Mouse (Mus musculus) cortical plate, adult 2 months (tissue): ENCODE measurements around the gene Znrf4.

Experiments
- CTCF ChIP-seq: fragments of 200-500 bp; IDR thresholded peaks from 2 replicates; pipeline ENCODE4 v1.5.1; 2011; ENCODE audit warnings: mild to moderate bottlenecking, control low read depth, low read length; ENCODE audit not compliant: insufficient read depth; ENCODE audit errors: extremely low read depth
- POLR2A ChIP-seq: fragments of 200-500 bp; IDR thresholded peaks from 2 replicates; pipeline ENCODE4 v1.6.1; 2011; ENCODE audit warnings: mild to moderate bottlenecking, low read length, control low read depth; ENCODE audit not compliant: insufficient read depth; ENCODE audit errors: extremely low read depth

DNA sequence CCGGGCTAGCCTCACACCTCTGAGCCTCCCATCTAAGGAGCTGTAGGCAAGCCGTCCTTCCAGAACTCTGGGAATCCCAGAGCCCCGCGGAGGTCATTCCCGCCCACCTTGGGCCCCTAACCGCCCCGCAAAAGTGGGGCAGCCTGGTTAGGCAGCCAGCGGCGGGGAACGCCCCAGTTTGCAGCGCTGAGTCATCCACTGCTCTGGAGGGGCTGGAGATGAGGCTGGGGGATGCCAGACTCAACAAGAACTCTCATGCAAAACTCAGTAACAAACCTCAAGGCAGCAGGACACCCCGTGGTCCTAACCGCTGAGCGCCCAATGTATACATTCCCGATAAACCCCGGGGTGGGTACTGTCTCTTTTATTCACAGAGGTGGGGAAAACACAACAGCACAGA is 40.1 kb downstream of the Znrf4 start:
- no peak for TF ChIP-seq CTCF
- TF ChIP-seq POLR2A, result no peak
